Mouse (Mus musculus) liver, postnatal 0 days (tissue): ENCODE results near the gene Sf1.

Experiments used
- CTCF ChIP-seq: sonication (generic); IDR thresholded peaks from 2 replicates; pipeline ENCODE4 v1.5.1; 2016; ENCODE audit warnings: antibody characterized with exemption, low read depth
- EP300 ChIP-seq: IDR thresholded peaks from 2 replicates; pipeline ENCODE4 v1.6.1; 2016; ENCODE audit warnings: antibody characterized with exemption, low read depth, mild to moderate bottlenecking

GRCm38 (mm10) chr19:6346661-6347060 lies 16.8 kb upstream of the Sf1 start:
- TF ChIP-seq CTCF (no peak), EP300 (no peak)
